Mouse (Mus musculus): Measurements from ENCODE around the gene Olfr733. TPM values are rescaled to one million over a fixed set of nuclear protein-coding genes. Genes with fewer than 3 reads are reported as not detected.

Gene Olfr733
- not detected in 2 replicates for polyA plus RNA-seq (2012; rRNA removed)

GRCm38 (mm10) chr14:50301422-50301821 is at the start of gene Olfr733:
Gene Olfr733 (minus strand): TSS chr14:50301522.

GRCm38 (mm10) chr14:50348796-50349195 is 47.5 kb upstream of the Olfr733 start, which contains the start of gene Olfr735:
Gene Olfr735 (minus strand): TSS chr14:50348872.

GRCm38 (mm10) chr14:50326661-50327060 is 25.3 kb upstream of the Olfr733 start, which contains the start of gene Olfr734:
Gene Olfr734 (minus strand): TSS chr14:50326761.

GRCm38 (mm10) chr14:50284106-50284505 is 17.2 kb downstream of the Olfr733 start, which contains the start of gene Olfr732:
Gene Olfr732 (minus strand): TSS chr14:50284206.

Other genes with a start within 250 kb of the Olfr733 start
- not detected in 2 replicates for gene Olfr726, start 210.6 kb downstream of the Olfr733 start, polyA plus RNA-seq (2012; rRNA removed)
- gene Olfr727, start 178.3 kb downstream of the Olfr733 start, polyA plus RNA-seq (2012; rRNA removed) = not detected in 2 replicates
- not detected in 2 replicates for gene Olfr728, start 158.8 kb downstream of the Olfr733 start, polyA plus RNA-seq (2012; rRNA removed)
- gene Olfr729, start 148.6 kb downstream of the Olfr733 start, polyA plus RNA-seq (2012; rRNA removed) = not detected in 2 replicates
- not detected in 2 replicates for gene Olfr730, start 113.3 kb downstream of the Olfr733 start, polyA plus RNA-seq (2012; rRNA removed)
- gene Olfr731, start 59.7 kb downstream of the Olfr733 start, polyA plus RNA-seq (2012; rRNA removed) = not detected in 2 replicates
- gene Olfr732, start 17.3 kb downstream of the Olfr733 start, polyA plus RNA-seq (2012; rRNA removed) = not detected in 2 replicates
- not detected in 2 replicates for gene Olfr734, start 25.2 kb upstream of the Olfr733 start, polyA plus RNA-seq (2012; rRNA removed)
- not detected in 2 replicates for gene Olfr735, start 47.4 kb upstream of the Olfr733 start, polyA plus RNA-seq (2012; rRNA removed)
- 0.21 and 0.36 TPM in 2 replicates for gene Tlr11, start 56.4 kb upstream of the Olfr733 start, polyA plus RNA-seq (2012; rRNA removed)
- not detected in 2 replicates for gene Olfr736, start 79.6 kb upstream of the Olfr733 start, polyA plus RNA-seq (2012; rRNA removed)
- gene Olfr738, start 106.0 kb upstream of the Olfr733 start, polyA plus RNA-seq (2012; rRNA removed) = not detected in 2 replicates
- gene Olfr739, start 117.1 kb upstream of the Olfr733 start, polyA plus RNA-seq (2012; rRNA removed) = not detected in 2 replicates
- gene Olfr740, start 144.0 kb upstream of the Olfr733 start, polyA plus RNA-seq (2012; rRNA removed) = not detected in 2 replicates
- gene Olfr741, start 171.2 kb upstream of the Olfr733 start, polyA plus RNA-seq (2012; rRNA removed) = not detected in 2 replicates
- gene Olfr742, start 202.1 kb upstream of the Olfr733 start, polyA plus RNA-seq (2012; rRNA removed) = not detected in 2 replicates
- not detected in 2 replicates for gene Olfr743, start 220.3 kb upstream of the Olfr733 start, polyA plus RNA-seq (2012; rRNA removed)

All from ovary, adult 2 months (tissue).